Mouse (Mus musculus) brain, embryonic 14.5 days (tissue): ENCODE measurements around the gene Dppa4.

Source experiments
- CTCF ChIP-seq: fragments of 200-500 bp; IDR thresholded peaks from 2 replicates; pipeline ENCODE4 v1.5.1; 2012; ENCODE audit warnings: inconsistent platforms, mild to moderate bottlenecking, moderate library complexity, borderline replicate concordance; ENCODE audit not compliant: insufficient read depth, insufficient read length; ENCODE audit errors: extremely low read depth
- POLR2A ChIP-seq: fragments of 200-500 bp; IDR thresholded peaks from 2 replicates; pipeline ENCODE4 v1.6.1; 2012; ENCODE audit warnings: mild to moderate bottlenecking, inconsistent platforms, borderline replicate concordance; ENCODE audit not compliant: poor library complexity, insufficient read depth, insufficient read length, severe bottlenecking; ENCODE audit errors: extremely low read depth

DNA sequence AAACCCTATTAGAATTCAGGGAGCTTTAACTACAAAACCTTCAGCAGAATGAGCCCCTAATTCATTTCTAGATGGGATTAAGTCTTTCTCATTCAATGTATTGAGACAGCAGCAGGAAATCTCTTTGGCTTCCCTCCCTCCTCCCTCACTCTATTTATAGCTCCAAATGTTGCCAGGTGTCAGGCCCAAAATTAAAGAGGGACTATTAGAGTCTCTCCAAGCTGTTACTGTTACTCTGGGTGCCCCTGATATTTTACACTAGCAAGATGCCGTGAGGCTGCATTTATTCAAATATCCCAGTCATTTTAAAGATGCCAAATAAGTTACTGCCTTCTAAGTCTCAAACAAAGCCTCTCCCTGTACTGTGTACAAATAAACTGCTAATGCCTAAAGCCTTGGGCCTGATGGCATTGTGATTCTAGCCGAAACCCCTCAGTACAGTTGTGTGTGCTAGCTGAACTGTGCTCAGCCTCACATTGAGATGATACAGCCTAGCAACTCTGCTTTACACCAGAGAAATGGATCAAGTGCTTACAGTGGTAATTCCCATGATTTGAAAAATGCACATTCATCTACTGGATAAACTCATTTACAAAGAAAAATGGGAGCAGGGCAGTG is 36.4 kb upstream of the Dppa4 start:
- TF ChIP-seq CTCF (no peak), POLR2A (no peak)
